Mouse (Mus musculus): ENCODE results near the gene Fbxl18. TPM values are rescaled to one million over a fixed set of nuclear protein-coding genes. Genes with fewer than 3 reads are reported as not detected.

The Fbxl18 gene
- 7.7 and 10.3 TPM in 2 replicates for polyA plus RNA-seq (2015; fragmentation: Nextera tagmentation; extraction: Ambion mirVana)

DNA sequence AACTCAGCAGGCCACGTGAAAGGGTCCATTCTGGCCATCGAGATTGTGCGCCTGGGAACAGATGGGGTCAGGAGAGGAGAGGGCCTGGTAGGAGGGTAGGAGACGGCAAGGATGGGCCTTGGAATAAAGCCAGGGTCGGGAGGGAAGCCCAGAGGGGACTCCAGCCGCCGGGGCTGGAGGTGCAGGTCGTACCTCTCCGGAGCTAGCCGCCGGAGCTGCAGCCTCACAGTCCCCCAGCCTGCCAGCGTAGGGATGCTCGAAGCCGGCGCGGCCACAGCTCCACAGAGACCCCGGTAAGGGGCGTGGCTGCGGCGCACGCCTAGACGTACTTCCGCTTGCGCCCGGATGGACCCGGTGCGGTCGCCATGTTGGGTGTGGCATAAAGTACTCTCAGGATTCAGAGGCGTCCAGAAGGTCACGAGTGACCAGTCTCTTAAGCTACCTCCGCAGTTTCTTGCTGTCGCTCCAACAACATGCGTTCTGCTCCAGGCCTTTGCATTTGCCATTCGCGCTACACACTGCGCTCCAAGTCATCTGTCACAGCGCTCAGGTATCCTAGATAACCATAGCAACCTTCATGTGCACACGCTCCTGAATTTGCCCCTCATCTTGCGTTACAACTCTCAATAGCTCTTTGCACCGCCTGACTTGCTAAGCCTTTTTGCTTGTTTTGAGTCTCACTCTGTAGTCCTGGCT is at the start of gene Fbxl18:
Gene Fbxl18, minus strand, starts transcription at position 504 of the 696 bp plus-strand sequence.
- Histone ChIP-seq H3K27me3 (replicated peaks; ENCODE audit: control insufficient read depth, insufficient read depth, low read length) (no peaks in the 10 kb centered on the region), H3K9me3 (ENCODE audit: control insufficient read depth, low read length) (no peaks in the 10 kb centered on the region), H3K4me3 (ENCODE audit: low read length) (peak within 1 kb of the TSS; percentile 88), H3K4me2 (ENCODE audit: low read depth, low read length) (peak within 1 kb of the TSS; percentile 94), H3K36me3 (ENCODE audit: control insufficient read depth, insufficient read depth, low read length) (no peaks in the 10 kb centered on the region), H3K4me1 (ENCODE audit: control insufficient read depth, insufficient read depth, low read length) (peaks cover 10% of the 10 kb centered on the region), H3K27ac (ENCODE audit: low read length) (peak within 1 kb of the TSS; percentile 75), H3K9ac (ENCODE audit: low read depth, low read length) (peak within 1 kb of the TSS; percentile 88)
- peak; percentile 89 for ATAC-seq
- WGBS: under 1% methylated on average over 40 of the region's 40 CpGs

DNA sequence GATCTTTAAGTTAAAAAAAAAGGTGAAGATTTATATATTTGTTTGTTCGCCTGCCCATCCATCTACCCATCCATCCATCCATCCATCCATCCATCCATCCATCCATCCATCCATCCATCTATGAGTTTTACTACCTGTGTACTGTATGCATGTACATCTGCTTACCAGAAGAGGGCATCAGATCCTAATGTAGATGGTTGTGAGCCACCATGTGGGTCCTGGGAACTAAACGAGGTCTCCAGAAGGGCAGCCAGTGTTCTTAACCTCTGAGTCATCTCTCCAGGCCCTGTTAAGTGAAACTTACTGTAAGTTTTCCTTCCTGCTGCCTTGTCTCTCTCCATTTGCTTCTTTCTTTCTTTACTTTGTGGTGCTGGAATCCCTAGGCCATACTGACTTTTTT is 45.2 kb upstream of the Fbxl18 start:
- no peak overlapping the region for H3K4me3 ChIP-seq (ENCODE audit: low read length)
- no peak overlapping the region for H3K27ac ChIP-seq (ENCODE audit: low read length)
- no peaks in the 10 kb centered on the region for H3K27me3 ChIP-seq (replicated peaks; ENCODE audit: control insufficient read depth, insufficient read depth, low read length)
- H3K9me3 ChIP-seq (ENCODE audit: control insufficient read depth, low read length): no peaks in the 10 kb centered on the region
- H3K4me1 ChIP-seq (ENCODE audit: control insufficient read depth, insufficient read depth, low read length): no peaks in the 10 kb centered on the region
- WGBS: 63% methylated on average over 2 of the region's 2 CpGs
- no peak overlapping the region for H3K4me2 ChIP-seq (ENCODE audit: low read depth, low read length)
- H3K36me3 ChIP-seq (ENCODE audit: control insufficient read depth, insufficient read depth, low read length): no peaks in the 10 kb centered on the region
- no peak overlapping the region for H3K9ac ChIP-seq (ENCODE audit: low read depth, low read length)
- no peak for ATAC-seq

DNA sequence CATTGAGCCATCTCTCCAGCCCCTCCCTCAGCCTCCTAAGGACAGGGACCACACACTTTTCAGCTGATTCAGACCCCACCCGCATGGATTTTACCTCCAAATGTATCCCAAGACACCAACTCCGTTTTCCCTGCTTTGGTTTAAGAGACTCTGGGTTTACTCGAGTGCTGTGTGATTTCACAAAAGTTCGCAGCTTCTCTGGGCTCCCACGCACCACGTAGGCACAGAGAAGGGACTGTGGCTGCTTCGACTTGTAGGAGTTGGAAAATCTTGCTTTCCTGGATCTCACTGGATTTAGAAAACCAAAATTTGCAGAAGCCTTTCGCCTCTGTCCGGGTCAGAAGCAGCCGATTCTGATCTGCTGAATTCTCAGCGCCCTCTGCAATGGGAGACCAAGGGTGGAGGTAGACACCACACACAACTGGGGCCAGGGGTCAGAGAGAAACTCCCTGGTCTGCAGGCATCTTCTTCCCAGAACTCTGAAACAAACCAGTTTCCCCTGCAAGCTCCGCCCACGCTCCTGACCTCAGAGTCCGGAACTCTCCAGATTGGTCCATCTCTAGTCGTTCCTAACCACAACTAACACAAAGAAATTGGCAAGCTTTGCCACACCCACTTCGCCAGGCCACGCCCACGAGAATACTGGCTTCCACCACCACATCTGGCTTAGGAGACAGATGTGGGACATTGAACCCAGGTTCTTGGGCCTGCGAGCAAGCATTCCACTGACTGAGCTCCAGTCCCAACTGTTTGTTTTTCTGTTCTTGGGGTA is 42.9 kb upstream of the Fbxl18 start:
- Histone ChIP-seq H3K27ac (ENCODE audit: low read length) (no peak overlapping the region), H3K27me3 (replicated peaks; ENCODE audit: control insufficient read depth, insufficient read depth, low read length) (no peaks in the 10 kb centered on the region), H3K4me3 (ENCODE audit: low read length) (no peak overlapping the region), H3K4me2 (ENCODE audit: low read depth, low read length) (no peak overlapping the region), H3K4me1 (ENCODE audit: control insufficient read depth, insufficient read depth, low read length) (no peaks in the 10 kb centered on the region), H3K9me3 (ENCODE audit: control insufficient read depth, low read length) (no peaks in the 10 kb centered on the region), H3K9ac (ENCODE audit: low read depth, low read length) (0 out of 2 replicates have a peak overlapping the region, but pooled peaks have one; percentile 16), H3K36me3 (ENCODE audit: control insufficient read depth, insufficient read depth, low read length) (no peaks in the 10 kb centered on the region)
- 35% methylated on average over 19 of the region's 19 CpGs for WGBS
- peak; percentile 17; the same call in 1 of the 2 replicates for ATAC-seq

DNA sequence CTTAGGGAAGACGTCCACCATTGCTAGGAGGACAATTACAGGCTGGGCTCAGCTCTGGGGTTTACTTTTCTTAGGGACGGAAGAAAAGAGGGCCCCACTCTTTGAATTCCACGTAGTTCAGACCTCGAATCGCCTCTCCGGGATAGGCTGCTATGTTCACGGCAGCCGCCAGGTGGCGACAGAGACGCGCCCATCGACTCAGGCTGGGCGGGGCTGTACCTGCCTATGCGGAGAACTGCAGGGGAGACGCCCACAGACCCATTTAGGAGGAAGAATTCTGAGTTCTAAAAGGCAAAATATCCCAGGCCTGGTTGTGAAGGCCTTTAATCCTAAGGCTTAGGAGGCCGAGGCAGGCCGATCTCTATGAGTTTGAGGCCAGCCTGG is 41.1 kb upstream of the Fbxl18 start:
- Histone ChIP-seq H3K36me3 (ENCODE audit: control insufficient read depth, insufficient read depth, low read length) (no peaks in the 10 kb centered on the region), H3K27ac (ENCODE audit: low read length) (0 out of 2 replicates have a peak overlapping the region, but pooled peaks have one; percentile 30), H3K9me3 (ENCODE audit: control insufficient read depth, low read length) (no peaks in the 10 kb centered on the region), H3K4me2 (ENCODE audit: low read depth, low read length) (peak overlapping the region; percentile 55), H3K27me3 (replicated peaks; ENCODE audit: control insufficient read depth, insufficient read depth, low read length) (no peaks in the 10 kb centered on the region), H3K9ac (ENCODE audit: low read depth, low read length) (peak overlapping the region; percentile 53), H3K4me1 (ENCODE audit: control insufficient read depth, insufficient read depth, low read length) (peaks cover 8% of the 10 kb centered on the region; the same call in 1 of the 2 replicates), H3K4me3 (ENCODE audit: low read length) (peak overlapping the region; percentile 29)
- ATAC-seq: peak; percentile 49
- 4% methylated on average over 17 of the region's 17 CpGs for WGBS

DNA sequence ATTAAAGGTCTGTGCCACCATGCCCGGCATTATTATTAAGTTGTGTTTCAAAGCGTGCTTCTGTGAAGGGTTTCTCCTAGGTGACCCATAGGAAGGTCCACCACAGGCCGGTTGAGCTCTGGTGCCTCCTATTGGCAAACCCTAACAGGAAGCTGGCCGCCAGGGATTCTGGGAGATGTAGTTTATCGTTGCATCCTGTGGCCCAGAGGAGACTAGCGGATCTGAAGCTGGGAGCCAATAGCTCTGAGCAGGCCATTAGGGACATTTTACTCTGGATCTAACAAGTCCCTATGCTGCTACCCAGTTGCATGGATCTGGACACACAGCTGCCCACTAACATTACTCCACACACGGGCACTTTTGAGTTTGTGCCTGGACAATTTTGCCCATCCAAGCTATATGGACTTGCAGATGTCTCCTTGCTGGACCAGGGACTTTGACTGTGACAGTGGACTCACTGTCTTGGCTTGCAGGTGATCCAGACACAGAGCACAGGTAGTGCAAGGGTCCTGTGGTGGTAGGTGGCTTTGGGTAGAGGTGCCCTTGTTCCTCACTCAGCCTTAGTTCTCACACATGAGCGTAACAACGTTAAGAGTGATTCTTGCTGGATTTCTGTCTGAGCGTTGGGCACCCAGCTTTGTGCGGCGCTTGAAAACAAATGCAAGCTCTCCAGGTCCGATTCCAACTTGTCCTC is 40.6 kb upstream of the Fbxl18 start:
- peak overlapping the region; percentile 55 for H3K4me2 ChIP-seq (ENCODE audit: low read depth, low read length)
- H3K4me1 ChIP-seq (ENCODE audit: control insufficient read depth, insufficient read depth, low read length): peaks cover 8% of the 10 kb centered on the region; the same call in 1 of the 2 replicates
- H3K27ac ChIP-seq (ENCODE audit: low read length): 0 out of 2 replicates have a peak overlapping the region, but pooled peaks have one; percentile 30
- H3K27me3 ChIP-seq (replicated peaks; ENCODE audit: control insufficient read depth, insufficient read depth, low read length): no peaks in the 10 kb centered on the region
- H3K9ac ChIP-seq (ENCODE audit: low read depth, low read length): peak overlapping the region; percentile 53
- 20% methylated on average over 13 of the region's 13 CpGs for WGBS
- H3K9me3 ChIP-seq (ENCODE audit: control insufficient read depth, low read length): no peaks in the 10 kb centered on the region
- ATAC-seq: peak; percentile 63
- H3K36me3 ChIP-seq (ENCODE audit: control insufficient read depth, insufficient read depth, low read length): no peaks in the 10 kb centered on the region
- peak overlapping the region; percentile 29 for H3K4me3 ChIP-seq (ENCODE audit: low read length)

DNA sequence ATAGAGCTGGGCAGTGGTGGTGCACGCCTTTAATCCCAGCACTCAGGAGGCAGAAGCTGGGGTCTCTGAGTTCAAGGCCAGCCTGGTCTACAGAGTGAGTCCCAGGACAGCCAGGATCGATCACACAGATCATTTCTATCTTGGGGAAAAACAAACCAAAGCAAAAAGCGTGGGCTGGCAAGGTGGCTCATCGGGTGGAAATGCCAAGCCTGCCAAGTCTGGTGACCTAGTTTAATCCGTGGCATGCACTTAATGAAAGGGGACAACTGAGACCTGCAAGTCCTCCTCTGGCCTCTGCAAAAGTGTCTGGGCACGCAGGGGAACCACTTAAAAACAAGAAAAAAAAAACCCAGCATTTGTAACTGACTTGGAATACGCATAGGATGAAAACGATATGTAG is 37.5 kb upstream of the Fbxl18 start:
- Histone ChIP-seq H3K36me3 (ENCODE audit: control insufficient read depth, insufficient read depth, low read length) (no peaks in the 10 kb centered on the region), H3K9ac (ENCODE audit: low read depth, low read length) (no peak overlapping the region), H3K4me2 (ENCODE audit: low read depth, low read length) (no peak overlapping the region), H3K4me1 (ENCODE audit: control insufficient read depth, insufficient read depth, low read length) (peaks cover 18% of the 10 kb centered on the region), H3K27me3 (replicated peaks; ENCODE audit: control insufficient read depth, insufficient read depth, low read length) (no peaks in the 10 kb centered on the region), H3K4me3 (ENCODE audit: low read length) (no peak overlapping the region), H3K27ac (ENCODE audit: low read length) (no peak overlapping the region), H3K9me3 (ENCODE audit: control insufficient read depth, low read length) (no peaks in the 10 kb centered on the region)
- WGBS: 83% methylated on average over 8 of the region's 8 CpGs
- no peak for ATAC-seq

DNA sequence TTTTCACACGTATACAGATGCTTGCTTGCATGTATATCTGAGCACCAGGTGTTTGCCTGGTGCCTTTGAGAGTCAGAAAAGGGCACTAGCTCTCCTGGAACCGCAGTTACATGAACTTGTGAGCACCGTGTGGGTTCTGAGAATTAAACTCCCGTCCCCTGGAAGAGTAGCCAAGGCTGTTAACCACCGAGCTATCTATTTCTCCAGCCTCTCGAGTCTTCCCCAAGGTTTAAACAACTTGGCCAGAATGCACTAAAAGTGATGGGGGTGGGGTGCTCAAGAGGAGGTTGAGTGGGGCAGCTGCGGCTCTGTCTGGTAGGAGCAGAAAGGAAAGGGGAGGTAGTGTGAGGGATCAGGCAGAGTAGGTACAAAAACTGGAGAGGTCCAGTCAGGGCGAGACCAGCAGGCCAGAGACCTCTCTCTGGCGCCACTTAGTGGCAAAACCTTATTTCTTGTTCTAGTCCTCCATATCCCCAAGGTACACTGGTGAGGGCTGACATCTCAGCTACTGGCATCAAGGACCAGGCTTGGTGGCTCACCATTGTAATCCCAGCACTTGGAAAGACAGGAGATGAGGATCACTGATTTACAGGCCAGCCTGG is 37.0 kb upstream of the Fbxl18 start:
- Histone ChIP-seq H3K36me3 (ENCODE audit: control insufficient read depth, insufficient read depth, low read length) (no peaks in the 10 kb centered on the region), H3K4me1 (ENCODE audit: control insufficient read depth, insufficient read depth, low read length) (peaks cover 19% of the 10 kb centered on the region), H3K27ac (ENCODE audit: low read length) (peak overlapping the region; percentile 62), H3K4me2 (ENCODE audit: low read depth, low read length) (peak overlapping the region; percentile 42), H3K9ac (ENCODE audit: low read depth, low read length) (peak overlapping the region; percentile 42), H3K4me3 (ENCODE audit: low read length) (0 out of 2 replicates have a peak overlapping the region, but pooled peaks have one; percentile 7), H3K27me3 (replicated peaks; ENCODE audit: control insufficient read depth, insufficient read depth, low read length) (no peaks in the 10 kb centered on the region), H3K9me3 (ENCODE audit: control insufficient read depth, low read length) (no peaks in the 10 kb centered on the region)
- 20% methylated on average over 9 of the region's 9 CpGs for WGBS
- ATAC-seq: peak; percentile 67

DNA sequence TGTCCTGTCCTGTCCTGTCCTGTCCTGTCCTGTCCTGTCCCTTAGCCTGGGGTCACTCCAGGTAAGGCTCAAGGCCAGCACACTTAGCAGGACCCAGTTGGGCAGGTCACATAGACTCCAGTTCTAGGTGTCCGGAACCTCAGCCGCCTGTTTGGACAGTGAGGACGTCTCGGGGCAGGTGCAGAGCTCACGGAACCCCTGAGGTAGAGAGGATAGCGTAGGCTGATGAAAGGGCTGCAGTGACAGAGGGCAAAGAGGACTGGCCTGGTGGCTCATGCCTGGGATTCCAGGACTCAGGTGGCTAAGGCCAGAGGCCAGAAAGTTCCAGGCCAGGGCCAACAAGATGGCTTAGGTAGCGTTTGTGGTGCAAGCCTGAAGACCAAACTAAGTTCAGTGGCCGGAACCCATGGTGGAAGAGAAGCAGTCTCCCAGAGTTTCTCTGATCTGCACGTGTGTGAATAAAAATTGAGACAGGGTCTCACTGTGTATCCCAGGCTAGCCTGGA is 36.1 kb upstream of the Fbxl18 start:
- H3K27me3 ChIP-seq (replicated peaks; ENCODE audit: control insufficient read depth, insufficient read depth, low read length): no peaks in the 10 kb centered on the region
- H3K9me3 ChIP-seq (ENCODE audit: control insufficient read depth, low read length): no peaks in the 10 kb centered on the region
- WGBS: 91% methylated on average over 9 of the region's 9 CpGs
- H3K27ac ChIP-seq (ENCODE audit: low read length): peak overlapping the region; percentile 62; the same call in 1 of the 2 replicates
- H3K9ac ChIP-seq (ENCODE audit: low read depth, low read length): peak overlapping the region; percentile 42
- no peak for ATAC-seq
- H3K4me3 ChIP-seq (ENCODE audit: low read length): no peak overlapping the region
- H3K36me3 ChIP-seq (ENCODE audit: control insufficient read depth, insufficient read depth, low read length): no peaks in the 10 kb centered on the region
- no peak overlapping the region for H3K4me2 ChIP-seq (ENCODE audit: low read depth, low read length)
- H3K4me1 ChIP-seq (ENCODE audit: control insufficient read depth, insufficient read depth, low read length): peaks cover 27% of the 10 kb centered on the region

Data from intestine, embryonic 16.5 days (tissue).